ENCODE assay signal across 22 mouse cellular contexts in the genomic region with DNA sequence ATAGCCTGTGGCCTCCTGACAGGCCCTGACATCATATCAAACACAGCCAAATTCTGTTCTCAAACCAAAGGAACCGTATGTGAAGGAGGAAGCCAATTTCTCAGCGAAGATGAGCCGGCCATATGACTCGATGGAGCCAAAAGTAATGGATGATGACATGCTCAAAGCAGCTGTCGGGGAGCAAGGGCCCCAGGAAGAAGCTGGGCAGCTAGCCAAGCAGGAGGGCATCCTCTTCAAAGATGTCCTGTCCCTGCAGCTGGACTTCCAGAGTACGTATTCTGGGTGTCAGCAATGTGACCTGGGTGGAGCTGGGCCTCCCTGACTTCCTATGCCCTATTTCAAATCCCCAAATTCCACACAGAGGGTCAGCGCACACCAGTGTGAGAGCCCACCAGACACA. TPM values are rescaled to one million over a fixed set of nuclear protein-coding genes. Genes with fewer than 3 reads are reported as not detected.
DNase-seq lines count a peak whose midpoint lies in the region; ATAC-seq and TF ChIP-seq lines count a peak whose summit lies in the region.
"Had no signal": no experiment of that assay in that cellular context is flagged by ENCODE, and none has a peak within 500 bp of the region (broad histone marks: within the 10 kb centered on the region; RNA-seq: fewer than 3 reads in every experiment).

No protein-coding gene starts in this region.

- no peak overlapping the region for H3K4me2 ChIP-seq in heart, postnatal 0 days (ENCODE audit: low read depth, low read length)
- H3K4me2 ChIP-seq in lung, postnatal 0 days (replicated peaks; ENCODE audit: low read depth, low read length), result no peak overlapping the region
- H3K4me2 ChIP-seq: forebrain, embryonic 13.5 days; heart, embryonic 12.5 days; liver, embryonic 15.5 days had no signal

- H3K4me3 ChIP-seq in gastrocnemius, adult 2 months, result no peak overlapping the region
- no peak overlapping the region for H3K4me3 ChIP-seq in heart, postnatal 0 days (ENCODE audit: low read depth, low read length)
- no peak overlapping the region for H3K4me3 ChIP-seq in lung, postnatal 0 days (ENCODE audit: low read depth, low read length)
- H3K4me3 ChIP-seq: forebrain, embryonic 13.5 days; heart, embryonic 12.5 days; limb, embryonic 10.5 days; liver, embryonic 15.5 days had no signal

- peak overlapping the region; percentile 46 for H3K27ac ChIP-seq in gastrocnemius, adult 2 months
- peak overlapping the region; percentile 20; the same call in 1 of the 2 replicates for H3K27ac ChIP-seq in heart, postnatal 0 days (ENCODE audit: low read depth)
- peak overlapping the region; percentile 14; the same call in 1 of the 2 replicates for H3K27ac ChIP-seq in lung, postnatal 0 days (ENCODE audit: low read length)
- H3K27ac ChIP-seq: forebrain, embryonic 13.5 days; hindbrain, postnatal 0 days; kidney, postnatal 0 days; limb, embryonic 10.5 days; liver, embryonic 15.5 days had no signal

- intact Hi-C loops in gastrocnemius, adult 2 months (cut with DNase I), result no loop called here
- intact Hi-C loops in gastrocnemius, postnatal 36 days (cut with DNase I), result no loop called here

- no peak for TF ChIP-seq EP300 in heart, postnatal 0 days (IDR thresholded peaks at IDR 0.05; ENCODE audit: low read depth)
- TF ChIP-seq EP300 in lung, postnatal 0 days (IDR thresholded peaks at IDR 0.05), result no peak

- WGBS in heart, postnatal 0 days, result 28% methylated on average over 7 of the region's 7 CpGs
- 52% methylated on average over 7 of the region's 7 CpGs for WGBS in lung, postnatal 0 days

- TF ChIP-seq CTCF in gastrocnemius, adult 2 months (IDR thresholded peaks at IDR 0.05), result no peak
- TF ChIP-seq CTCF in heart, postnatal 0 days (IDR thresholded peaks at IDR 0.05; ENCODE audit: low read depth), result no peak
- no peak for TF ChIP-seq CTCF in lung, postnatal 0 days (IDR thresholded peaks at IDR 0.05)

- H3K27me3 ChIP-seq in heart, postnatal 0 days (ENCODE audit: control insufficient read depth, insufficient read depth, low read length), result no peaks in the 10 kb centered on the region
- H3K27me3 ChIP-seq in lung, postnatal 0 days (replicated peaks; ENCODE audit: insufficient read depth, low read length), result no peaks in the 10 kb centered on the region
- H3K27me3 ChIP-seq: forebrain, embryonic 13.5 days had no signal

- H3K9me3 ChIP-seq in heart, postnatal 0 days (replicated peaks; ENCODE audit: control insufficient read depth, low read length), result no peaks in the 10 kb centered on the region
- no peaks in the 10 kb centered on the region for H3K9me3 ChIP-seq in lung, postnatal 0 days (ENCODE audit: low read length)
- H3K9me3 ChIP-seq: forebrain, embryonic 13.5 days; heart, embryonic 12.5 days; limb, embryonic 10.5 days; liver, embryonic 15.5 days had no signal

- H3K4me1 ChIP-seq in heart, postnatal 0 days (ENCODE audit: control insufficient read depth, insufficient read depth), result peaks cover 10% of the 10 kb centered on the region
- 0 out of 2 replicates have a peak, but pooled peaks cover 3% of the 10 kb centered on the region for H3K4me1 ChIP-seq in lung, postnatal 0 days (ENCODE audit: insufficient read depth, low read depth, low read length)

- no peaks in the 10 kb centered on the region for H3K36me3 ChIP-seq in heart, postnatal 0 days (replicated peaks; ENCODE audit: control insufficient read depth, insufficient read depth, low read length)
- no peaks in the 10 kb centered on the region for H3K36me3 ChIP-seq in lung, postnatal 0 days (ENCODE audit: insufficient read depth, low read length)
- H3K36me3 ChIP-seq: heart, embryonic 12.5 days; limb, embryonic 10.5 days; liver, embryonic 15.5 days had no signal

- DNase-seq in gastrocnemius, adult 2 months, result peak; percentile 47
- DNase-seq in gastrocnemius, postnatal 36 days, result no peak
- DNase-seq in heart, postnatal 0 days (ENCODE audit: low spot score), result no peak
- DNase-seq in heart, adult 9 months (ENCODE audit: low spot score in 2 of 2), result no peak
- DNase-seq in lung, postnatal 0 days (ENCODE audit: low spot score), result peak; percentile 18
- DNase-seq in lung, postnatal 36 days, result no peak
- DNase-seq in skeletal muscle tissue, adult 2 months (ENCODE audit: low read depth, low spot score), result peak; percentile 46
- DNase-seq in urinary bladder, postnatal 36 days (ENCODE audit: low spot score in 2 of 2), result no peak
- DNase-seq: cerebellum, adult 9-10 months; gastrocnemius, postnatal 10 days; liver; lung, postnatal 14 days; midbrain, embryonic 14.5 days; right cerebral cortex, postnatal 25 days; thymus, postnatal 25 days had no signal

- no peak for ATAC-seq in heart, postnatal 0 days (ENCODE audit: insufficient read depth, low read depth)
- no peak for ATAC-seq in lung, postnatal 0 days
- ATAC-seq: forebrain, embryonic 13.5 days; hindbrain, postnatal 0 days; intestine, embryonic 16.5 days had no signal

- no peak overlapping the region for H3K9ac ChIP-seq in heart, postnatal 0 days (replicated peaks; ENCODE audit: low read depth, low read length)
- H3K9ac ChIP-seq in lung, postnatal 0 days (replicated peaks; ENCODE audit: low read depth), result 0 out of 2 replicates have a peak overlapping the region, but pooled peaks have one; percentile 5
- H3K9ac ChIP-seq: forebrain, embryonic 13.5 days; heart, embryonic 12.5 days; liver, embryonic 15.5 days had no signal

RNA-seq across cellular contexts. Expression of a gene that starts 5.4 kb away (rescaled TPM):
- total RNA-seq in gastrocnemius, adult 2 months (2021), result 1 to 10 TPM in 1 of 2 experiments, under 1 TPM in 1; 0.87 to 1.0 TPM
- total RNA-seq in gastrocnemius, postnatal 36 days (2021), result 1 to 10 TPM; 1.1 to 1.2 TPM
- 2.0 and 2.9 TPM in 2 replicates for total RNA-seq in heart, postnatal 0 days (2014; rRNA removed; ENCODE audit: low replicate concordance)
- polyA plus RNA-seq in heart, postnatal 0 days (2015; fragmentation: Nextera tagmentation; extraction: Ambion mirVana), result 2.1 and 2.9 TPM in 2 replicates
- 16.8 and 18.0 TPM in 2 replicates for polyA plus RNA-seq in lung, postnatal 0 days (2015; fragmentation: Nextera tagmentation; extraction: Ambion mirVana)

RNA-seq across cellular contexts. Expression of a gene that starts 5.8 kb away (rescaled TPM):
- total RNA-seq in gastrocnemius, adult 2 months (2021), result 10 to 100 TPM; 63.7 to 63.9 TPM
- total RNA-seq in gastrocnemius, postnatal 36 days (2021), result 10 to 100 TPM; 59.4 to 61.5 TPM
- total RNA-seq in heart, postnatal 0 days (2014; rRNA removed; ENCODE audit: low replicate concordance), result 56.8 and 77.3 TPM in 2 replicates
- polyA plus RNA-seq in heart, postnatal 0 days (2015; fragmentation: Nextera tagmentation; extraction: Ambion mirVana), result 30.5 and 31.3 TPM in 2 replicates
- 19.1 and 19.7 TPM in 2 replicates for polyA plus RNA-seq in lung, postnatal 0 days (2015; fragmentation: Nextera tagmentation; extraction: Ambion mirVana)

RNA-seq across cellular contexts. Expression of a gene that starts 58.4 kb away (rescaled TPM):
- 10 to 100 TPM; 64.5 to 66.7 TPM for total RNA-seq in gastrocnemius, adult 2 months (2021)
- total RNA-seq in gastrocnemius, postnatal 36 days (2021), result 10 to 100 TPM; 53.7 to 61.9 TPM
- total RNA-seq in heart, postnatal 0 days (2014; rRNA removed; ENCODE audit: low replicate concordance), result 20.6 and 24.2 TPM in 2 replicates
- 11.8 and 12.8 TPM in 2 replicates for polyA plus RNA-seq in heart, postnatal 0 days (2015; fragmentation: Nextera tagmentation; extraction: Ambion mirVana)
- polyA plus RNA-seq in lung, postnatal 0 days (2015; fragmentation: Nextera tagmentation; extraction: Ambion mirVana), result 12.6 and 15.4 TPM in 2 replicates

RNA-seq across cellular contexts. Expression of a gene that starts 59.7 kb away (rescaled TPM):
- total RNA-seq in gastrocnemius, adult 2 months (2021), result 10 to 100 TPM; 28.9 to 31.4 TPM
- total RNA-seq in gastrocnemius, postnatal 36 days (2021), result 10 to 100 TPM; 28.7 to 30.9 TPM
- total RNA-seq in heart, postnatal 0 days (2014; rRNA removed; ENCODE audit: low replicate concordance), result 42.2 and 45.7 TPM in 2 replicates
- 43.2 and 44.1 TPM in 2 replicates for polyA plus RNA-seq in heart, postnatal 0 days (2015; fragmentation: Nextera tagmentation; extraction: Ambion mirVana)
- polyA plus RNA-seq in lung, postnatal 0 days (2015; fragmentation: Nextera tagmentation; extraction: Ambion mirVana), result 24.1 and 24.7 TPM in 2 replicates

Comparison
In these comparisons a context has a peak if more than half of its experiments do, and no peak if none do; other contexts are left out.
1. DNase-seq: peak in gastrocnemius, adult 2 months (single experiment), lung, postnatal 0 days (single experiment) and skeletal muscle tissue, adult 2 months (single experiment); none in gastrocnemius, postnatal 36 days (0 of 2), heart, postnatal 0 days (single experiment), heart, adult 9 months (0 of 2), lung, postnatal 36 days (single experiment) and urinary bladder, postnatal 36 days (0 of 2).
2. Peak in every context shown above with its lines, with median percentiles within 50 percentile points of each other: H3K27ac ChIP-seq.